Mouse (Mus musculus): ENCODE measurements around the gene Helz.

- TF ChIP-seq EP300 (optimal IDR thresholded peaks at IDR 0.05), result no peak
- TF ChIP-seq CTCF (IDR thresholded peaks at IDR 0.05; ENCODE audit: low read depth), result no peak
Observed at GRCm38 (mm10) chr11:107578226-107578625, 30.5 kb downstream of the Helz start.
